Mouse (Mus musculus): ENCODE results near the gene 4933416C03Rik. TPM values are rescaled to one million over a fixed set of nuclear protein-coding genes. Genes with fewer than 3 reads are reported as not detected.

The 4933416C03Rik gene
- polyA plus RNA-seq, 1 experiment: not detected

DNA sequence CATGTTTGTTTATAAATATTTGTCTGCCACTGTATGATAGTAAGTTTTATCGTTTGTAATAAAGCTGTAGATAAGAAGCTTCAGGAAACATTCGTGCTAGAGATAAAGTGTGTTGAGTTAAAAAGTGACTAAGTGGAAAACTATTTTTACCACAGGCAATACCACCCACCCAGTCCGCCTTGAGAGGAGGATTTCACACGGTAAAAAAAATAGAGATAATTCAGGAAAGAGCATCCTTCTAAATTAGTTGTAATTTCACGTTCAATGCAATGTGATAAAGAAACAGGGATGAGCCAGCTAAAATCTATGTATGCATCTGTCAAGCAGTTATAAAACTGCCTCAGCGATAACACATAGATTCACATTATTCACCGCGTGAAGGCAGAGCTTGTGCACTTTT lies 3.3 kb upstream of the 4933416C03Rik start:
- no peaks in the 10 kb centered on the region for H3K27me3 ChIP-seq (ENCODE audit: control insufficient read depth, insufficient read depth, low read length)
- no peaks in the 10 kb centered on the region for H3K36me3 ChIP-seq (ENCODE audit: control insufficient read depth, insufficient read depth, low read length)
- DNase-seq: no peak
- no peak overlapping the region for H3K27ac ChIP-seq (ENCODE audit: control insufficient read depth, insufficient read depth, low read length)
- no peaks in the 10 kb centered on the region for H3K4me1 ChIP-seq (replicated peaks; ENCODE audit: control insufficient read depth, insufficient read depth, low read length)
- TF ChIP-seq CTCF (IDR thresholded peaks at IDR 0.05; ENCODE audit: borderline replicate concordance, control insufficient read depth, extremely low read depth, insufficient read depth, low read length, poor library complexity) (no peak), POLR2A (IDR thresholded peaks at IDR 0.05; ENCODE audit: control insufficient read depth, extremely low read depth, insufficient read depth, low read length, poor library complexity) (no peak)
- WGBS: 79% methylated on average over 8 of the region's 8 CpGs
- no peak overlapping the region for H3K4me3 ChIP-seq (ENCODE audit: control insufficient read depth, insufficient read depth, low read length)

DNA sequence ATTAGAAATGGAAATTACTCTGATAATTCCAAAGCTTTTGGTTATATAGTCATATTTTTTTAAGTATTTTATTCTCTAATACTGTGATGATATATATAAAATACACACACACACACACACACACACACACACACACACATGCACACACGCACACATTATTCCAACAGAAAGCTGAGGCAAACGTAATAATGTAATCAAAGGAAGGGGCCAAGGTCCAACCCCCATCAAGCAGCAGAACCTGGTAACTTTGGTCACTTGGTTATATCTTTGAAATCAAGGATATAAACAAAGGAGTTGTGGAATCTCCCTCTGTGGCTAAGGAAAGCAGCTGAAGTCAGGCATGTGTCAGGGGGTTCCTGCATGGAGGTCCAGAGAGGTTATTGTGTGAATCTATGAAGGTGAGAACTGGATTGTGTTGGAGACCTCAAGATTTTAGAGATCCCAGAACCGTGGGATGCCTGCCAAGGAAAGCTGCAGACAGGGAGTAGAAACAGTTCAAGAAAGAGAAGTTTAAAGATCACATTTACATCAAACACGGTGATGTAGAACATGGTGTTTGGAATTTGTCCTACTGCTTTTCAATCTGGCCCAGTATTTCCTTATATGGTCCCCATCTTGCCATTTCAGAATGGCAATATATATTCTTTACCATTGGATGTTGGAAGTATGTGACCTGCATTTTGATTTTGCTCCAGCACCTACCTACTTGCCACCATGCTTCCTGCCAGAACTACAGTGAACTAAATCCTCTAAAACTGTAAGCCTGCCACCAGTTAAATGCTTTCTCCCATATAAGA lies 2.4 kb upstream of the 4933416C03Rik start:
- no peak overlapping the region for H3K4me3 ChIP-seq (ENCODE audit: control insufficient read depth, insufficient read depth, low read length)
- H3K4me1 ChIP-seq (replicated peaks; ENCODE audit: control insufficient read depth, insufficient read depth, low read length): no peaks in the 10 kb centered on the region
- no peaks in the 10 kb centered on the region for H3K27me3 ChIP-seq (ENCODE audit: control insufficient read depth, insufficient read depth, low read length)
- H3K27ac ChIP-seq (ENCODE audit: control insufficient read depth, insufficient read depth, low read length): no peak overlapping the region
- DNase-seq: no peak
- H3K36me3 ChIP-seq (ENCODE audit: control insufficient read depth, insufficient read depth, low read length): no peaks in the 10 kb centered on the region
- 86% methylated on average over 4 of the region's 4 CpGs for WGBS
- TF ChIP-seq CTCF (IDR thresholded peaks at IDR 0.05; ENCODE audit: borderline replicate concordance, control insufficient read depth, extremely low read depth, insufficient read depth, low read length, poor library complexity) (no peak), POLR2A (IDR thresholded peaks at IDR 0.05; ENCODE audit: control insufficient read depth, extremely low read depth, insufficient read depth, low read length, poor library complexity) (no peak)

GRCm38 (mm10) chr10:116112868-116113267 lies 849 bp downstream of the 4933416C03Rik start:
- TF ChIP-seq CTCF (IDR thresholded peaks at IDR 0.05; ENCODE audit: borderline replicate concordance, control insufficient read depth, extremely low read depth, insufficient read depth, low read length, poor library complexity): no peak
- Histone ChIP-seq H3K4me1 (replicated peaks; ENCODE audit: control insufficient read depth, insufficient read depth, low read length) (no peaks in the 10 kb centered on the region), H3K27ac (ENCODE audit: control insufficient read depth, insufficient read depth, low read length) (no peak overlapping the region), H3K27me3 (ENCODE audit: control insufficient read depth, insufficient read depth, low read length) (no peaks in the 10 kb centered on the region), H3K4me3 (ENCODE audit: control insufficient read depth, insufficient read depth, low read length) (no peak overlapping the region), H3K36me3 (ENCODE audit: control insufficient read depth, insufficient read depth, low read length) (no peaks in the 10 kb centered on the region)
- WGBS: 97% methylated on average over 11 of the region's 11 CpGs
- DNase-seq: no peak

- Histone ChIP-seq H3K4me1 (replicated peaks; ENCODE audit: control insufficient read depth, insufficient read depth, low read length) (no peaks in the 10 kb centered on the region), H3K36me3 (ENCODE audit: control insufficient read depth, insufficient read depth, low read length) (no peaks in the 10 kb centered on the region), H3K4me3 (ENCODE audit: control insufficient read depth, insufficient read depth, low read length) (no peak overlapping the region), H3K27ac (ENCODE audit: control insufficient read depth, insufficient read depth, low read length) (no peak overlapping the region), H3K27me3 (ENCODE audit: control insufficient read depth, insufficient read depth, low read length) (no peaks in the 10 kb centered on the region)
- 89% methylated on average over 1 of the region's 1 CpGs for WGBS
- TF ChIP-seq CTCF (IDR thresholded peaks at IDR 0.05; ENCODE audit: borderline replicate concordance, control insufficient read depth, extremely low read depth, insufficient read depth, low read length, poor library complexity) (no peak), POLR2A (IDR thresholded peaks at IDR 0.05; ENCODE audit: control insufficient read depth, extremely low read depth, insufficient read depth, low read length, poor library complexity) (no peak)
- no peak for DNase-seq
Measured at GRCm38 (mm10) chr10:116108730-116109129, 5.0 kb downstream of the 4933416C03Rik start.

- H3K36me3 ChIP-seq (ENCODE audit: control insufficient read depth, insufficient read depth, low read length): no peaks in the 10 kb centered on the region
- H3K27ac ChIP-seq (ENCODE audit: control insufficient read depth, insufficient read depth, low read length): no peak overlapping the region
- no peak overlapping the region for H3K4me3 ChIP-seq (ENCODE audit: control insufficient read depth, insufficient read depth, low read length)
- WGBS: 69% methylated on average over 4 of the region's 4 CpGs
- no peak for DNase-seq
- H3K4me1 ChIP-seq (replicated peaks; ENCODE audit: control insufficient read depth, insufficient read depth, low read length): no peaks in the 10 kb centered on the region
- no peaks in the 10 kb centered on the region for H3K27me3 ChIP-seq (ENCODE audit: control insufficient read depth, insufficient read depth, low read length)
- no peak for TF ChIP-seq CTCF (IDR thresholded peaks at IDR 0.05; ENCODE audit: borderline replicate concordance, control insufficient read depth, extremely low read depth, insufficient read depth, low read length, poor library complexity)
Measured at GRCm38 (mm10) chr10:116108176-116108575, 5.5 kb downstream of the 4933416C03Rik start.

DNA sequence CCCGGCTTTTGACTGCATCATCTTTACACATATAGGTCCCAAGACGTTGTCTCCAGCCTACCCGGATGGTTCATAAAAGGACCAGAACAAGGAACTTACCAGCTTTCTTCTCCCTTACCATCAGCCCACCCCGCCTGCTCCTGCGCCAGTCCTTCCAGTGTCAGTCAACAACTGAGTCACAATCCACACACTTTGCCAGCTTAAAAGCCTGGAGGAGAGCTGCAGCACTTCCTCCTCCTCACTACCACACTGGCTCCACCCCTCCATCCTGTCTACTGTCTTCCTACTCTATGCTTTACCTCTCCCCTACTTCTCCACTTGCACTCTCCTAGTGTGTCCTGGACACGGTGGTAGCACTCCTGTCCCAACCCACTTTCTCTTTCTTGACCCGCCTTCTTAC lies 15.2 kb downstream of the 4933416C03Rik start:
- Histone ChIP-seq H3K36me3 (ENCODE audit: control insufficient read depth, insufficient read depth, low read length) (no peaks in the 10 kb centered on the region), H3K27ac (ENCODE audit: control insufficient read depth, insufficient read depth, low read length) (no peak overlapping the region), H3K4me1 (replicated peaks; ENCODE audit: control insufficient read depth, insufficient read depth, low read length) (no peaks in the 10 kb centered on the region), H3K27me3 (ENCODE audit: control insufficient read depth, insufficient read depth, low read length) (no peaks in the 10 kb centered on the region), H3K4me3 (ENCODE audit: control insufficient read depth, insufficient read depth, low read length) (no peak overlapping the region)
- WGBS: 84% methylated on average over 7 of the region's 7 CpGs
- TF ChIP-seq POLR2A (IDR thresholded peaks at IDR 0.05; ENCODE audit: control insufficient read depth, extremely low read depth, insufficient read depth, low read length, poor library complexity) (no peak), CTCF (IDR thresholded peaks at IDR 0.05; ENCODE audit: borderline replicate concordance, control insufficient read depth, extremely low read depth, insufficient read depth, low read length, poor library complexity) (no peak)
- no peak for DNase-seq

GRCm38 (mm10) chr10:116096466-116096865 lies 17.3 kb downstream of the 4933416C03Rik start:
- no peaks in the 10 kb centered on the region for H3K4me1 ChIP-seq (replicated peaks; ENCODE audit: control insufficient read depth, insufficient read depth, low read length)
- TF ChIP-seq CTCF (IDR thresholded peaks at IDR 0.05; ENCODE audit: borderline replicate concordance, control insufficient read depth, extremely low read depth, insufficient read depth, low read length, poor library complexity) (no peak), POLR2A (IDR thresholded peaks at IDR 0.05; ENCODE audit: control insufficient read depth, extremely low read depth, insufficient read depth, low read length, poor library complexity) (no peak)
- WGBS: 92% methylated on average over 13 of the region's 13 CpGs
- no peak for DNase-seq
- H3K36me3 ChIP-seq (ENCODE audit: control insufficient read depth, insufficient read depth, low read length): no peaks in the 10 kb centered on the region
- H3K27me3 ChIP-seq (ENCODE audit: control insufficient read depth, insufficient read depth, low read length): no peaks in the 10 kb centered on the region
- no peak overlapping the region for H3K4me3 ChIP-seq (ENCODE audit: control insufficient read depth, insufficient read depth, low read length)
- no peak overlapping the region for H3K27ac ChIP-seq (ENCODE audit: control insufficient read depth, insufficient read depth, low read length)
